Mouse (Mus musculus): Measurements from ENCODE around the gene Arid1b.
A peak's percentile ranks its signal among the peaks of the same experiment; 100 is the strongest.

- TF ChIP-seq CTCF (conservative IDR thresholded peaks at IDR 0.05 in 1 of 2, IDR thresholded peaks at IDR 0.05 in 1 of 2; ENCODE audit: low read depth in 2 of 2, low read length in 2 of 2) (peak in 1 of 2 experiments; percentile 40; a peak in 2 of 4 replicates), JUND (conservative IDR thresholded peaks at IDR 0.05; ENCODE audit: low read depth, low read length) (no peak), CHD1 (IDR thresholded peaks at IDR 0.05; ENCODE audit: low read depth, low read length) (no peak), EP300 (IDR thresholded peaks at IDR 0.05; ENCODE audit: low read length) (no peak), POLR2A (IDR thresholded peaks at IDR 0.05; ENCODE audit: low read depth, low read length) (no peak), MAZ (IDR thresholded peaks at IDR 0.05; ENCODE audit: low read depth, low read length) (no peak), RCOR1 (conservative IDR thresholded peaks at IDR 0.05; ENCODE audit: low read depth, low read length) (no peak), MXI1 (IDR thresholded peaks at IDR 0.05; ENCODE audit: low read depth, low read length) (0 out of 2 replicates have a peak, but pooled peaks have one; percentile 19), ZNF384 (IDR thresholded peaks at IDR 0.05; ENCODE audit: low read depth, low read length) (peak; percentile 84), SMC3 (IDR thresholded peaks at IDR 0.05; ENCODE audit: low read depth, low read length) (peak; percentile 29), TCF12 (IDR thresholded peaks at IDR 0.05; ENCODE audit: low read depth, low read length) (no peak), MYC (IDR thresholded peaks at IDR 0.05; ENCODE audit: low read depth, low read length) (no peak), USF1 (IDR thresholded peaks at IDR 0.05; ENCODE audit: low read depth, low read length) (no peak), RAD21 (IDR thresholded peaks at IDR 0.05; ENCODE audit: low read depth, low read length) (no peak; the same call in none of the 2 replicates)
Measured at GRCm38 (mm10) chr17:5190367-5190766, 196.2 kb downstream of the Arid1b start.

All from CH12.LX (cell line).